Mouse (Mus musculus) MEL (cell line): ENCODE results near the gene Lrrc20. TPM values are rescaled to one million over a fixed set of nuclear protein-coding genes. Genes with fewer than 3 reads are reported as not detected.

Source experiments
- DNase-seq: peaks from one replicate; pipeline ENCODE4 v3.0.0; 2011; ENCODE audit warnings: low read depth, low spot score
- H3K27ac ChIP-seq: 2 replicates; pipeline ENCODE4 v1.5.1; 2012; ENCODE audit warnings: low read depth, mild to moderate bottlenecking, control low read depth, low read length, moderate library complexity; ENCODE audit not compliant: control insufficient read depth
- H3K27me3 ChIP-seq, 2 experiments: fragments of 150-350 bp in 1 of 2; sonication (generic) in 1 of 2; 2 replicates each; pipeline ENCODE4 v1.6.1; 2012; ENCODE audit warnings: low read length in 2 of 2, mild to moderate bottlenecking in 2 of 2, improper control_type of control experiment in 1 of 2, moderate library complexity in 1 of 2; ENCODE audit not compliant: insufficient read depth in 2 of 2, control insufficient read depth in 1 of 2
- H3K36me3 ChIP-seq, 2 experiments: 2 replicates each; pipeline ENCODE4 v1.6.1; 2012 to 2014; ENCODE audit warnings: low read length in 2 of 2, improper control_type of control experiment in 1 of 2, inconsistent platforms in 1 of 2, mild to moderate bottlenecking in 1 of 2; ENCODE audit not compliant: insufficient read depth in 2 of 2, control insufficient read depth in 1 of 2
- H3K4me1 ChIP-seq, 2 experiments: fragments of 150-350 bp in 1 of 2; sonication (generic) in 1 of 2; 2 replicates each; pipeline ENCODE4 v1.6.1; 2012; ENCODE audit warnings: low read length in 2 of 2, improper control_type of control experiment in 1 of 2, mild to moderate bottlenecking in 1 of 2; ENCODE audit not compliant: insufficient read depth in 2 of 2, control insufficient read depth in 1 of 2
- H3K4me3 ChIP-seq, 2 experiments: fragments of 150-350 bp in 1 of 2; sonication (generic) in 1 of 2; 2 replicates each; pipeline ENCODE4 v1.5.1; 2012; ENCODE audit warnings: low read depth in 2 of 2, low read length in 2 of 2, mild to moderate bottlenecking in 2 of 2, moderate library complexity in 2 of 2, control low read depth in 1 of 2, improper control_type of control experiment in 1 of 2; ENCODE audit not compliant: control insufficient read depth in 1 of 2, insufficient read depth in 1 of 2
- H3K79me2 ChIP-seq: 2 replicates; pipeline ENCODE4 v1.6.1; 2012; ENCODE audit warnings: mild to moderate bottlenecking, low read length, moderate library complexity; ENCODE audit not compliant: control insufficient read depth, poor library complexity, insufficient read depth
- H3K9ac ChIP-seq: 2 replicates; pipeline ENCODE4 v1.6.1; 2012; ENCODE audit warnings: low read depth, mild to moderate bottlenecking, control low read depth, low read length, moderate library complexity; ENCODE audit not compliant: control insufficient read depth, poor library complexity, severe bottlenecking
- H3K9me3 ChIP-seq: fragments of 150-350 bp; sonication (generic); replicated peaks from 2 replicates; pipeline ENCODE4 v1.6.1; 2012; ENCODE audit warnings: mild to moderate bottlenecking, low read length, improper control_type of control experiment, moderate library complexity; ENCODE audit not compliant: insufficient read depth
- BHLHE40 ChIP-seq: IDR thresholded peaks from 2 replicates; pipeline ENCODE4 v1.6.1; 2012; ENCODE audit warnings: low read depth, mild to moderate bottlenecking, inconsistent platforms, low read length, improper control_type of control experiment, borderline replicate concordance
- CHD1 ChIP-seq: IDR thresholded peaks from 2 replicates; pipeline ENCODE4 v1.6.1; 2012; ENCODE audit warnings: low read depth, mild to moderate bottlenecking, inconsistent platforms, low read length, improper control_type of control experiment
- CHD2 ChIP-seq: IDR thresholded peaks from 2 replicates; pipeline ENCODE4 v1.6.1; 2011; ENCODE audit warnings: low read length, improper control_type of control experiment
- CTCF ChIP-seq, 3 experiments: IDR thresholded peaks in 2 of 3; conservative IDR thresholded peaks in 1 of 3; 2 replicates each; pipeline ENCODE4 v1.5.1; 2011 to 2012; ENCODE audit warnings: low read length in 3 of 3, low read depth in 2 of 3, mild to moderate bottlenecking in 2 of 3, improper control_type of control experiment in 1 of 3, inconsistent platforms in 1 of 3, mixed read lengths in 1 of 3, moderate library complexity in 1 of 3; ENCODE audit not compliant: control insufficient read depth in 1 of 3, insufficient read depth in 1 of 3, poor library complexity in 1 of 3, severe bottlenecking in 1 of 3
- E2F4 ChIP-seq: IDR thresholded peaks from 2 replicates; pipeline ENCODE4 v1.6.1; 2011; ENCODE audit warnings: low read depth, low read length, improper control_type of control experiment, borderline replicate concordance
- ELF1 ChIP-seq: IDR thresholded peaks from 2 replicates; pipeline ENCODE4 v1.6.1; 2014; ENCODE audit warnings: low read depth, mild to moderate bottlenecking, inconsistent platforms, low read length, improper control_type of control experiment, moderate library complexity
- EP300 ChIP-seq, 2 experiments: IDR thresholded peaks; 2 replicates each; pipeline ENCODE4 v1.6.1; 2011; ENCODE audit warnings: improper control_type of control experiment in 2 of 2, low read length in 2 of 2, low read depth in 1 of 2, mild to moderate bottlenecking in 1 of 2
- ETS1 ChIP-seq: IDR thresholded peaks from 2 replicates; pipeline ENCODE4 v1.6.1; 2012; ENCODE audit warnings: low read depth, mild to moderate bottlenecking, inconsistent platforms, low read length, improper control_type of control experiment, moderate library complexity
- GABPA ChIP-seq: IDR thresholded peaks from 2 replicates; pipeline ENCODE4 v1.6.1; 2012; ENCODE audit warnings: low read depth, mild to moderate bottlenecking, inconsistent platforms, low read length, improper control_type of control experiment, moderate library complexity
- GATA1 ChIP-seq: IDR thresholded peaks from 2 replicates; pipeline ENCODE4 v1.6.1; 2011; ENCODE audit warnings: low read depth, low read length, improper control_type of control experiment
- JUND ChIP-seq: IDR thresholded peaks from 2 replicates; pipeline ENCODE4 v1.6.1; 2011; ENCODE audit warnings: low read depth, mild to moderate bottlenecking, improper control_type of control experiment, low read length
- KAT2A ChIP-seq: conservative IDR thresholded peaks from 2 replicates; pipeline ENCODE4 v1.6.1; 2012; ENCODE audit warnings: low read depth, low read length, improper control_type of control experiment, inconsistent platforms
- MAFK ChIP-seq: IDR thresholded peaks from 2 replicates; pipeline ENCODE4 v1.6.1; 2011; ENCODE audit warnings: low read depth, mild to moderate bottlenecking, low read length, improper control_type of control experiment, borderline replicate concordance
- MAX ChIP-seq: IDR thresholded peaks from 2 replicates; pipeline ENCODE4 v1.6.1; 2011; ENCODE audit warnings: low read length, improper control_type of control experiment
- MAZ ChIP-seq: IDR thresholded peaks from 2 replicates; pipeline ENCODE4 v1.6.1; 2012; ENCODE audit warnings: low read depth, mild to moderate bottlenecking, inconsistent platforms, low read length, improper control_type of control experiment
- MEF2A ChIP-seq: IDR thresholded peaks from 2 replicates; pipeline ENCODE4 v1.6.1; 2014; ENCODE audit warnings: low read depth, mild to moderate bottlenecking, inconsistent platforms, low read length, improper control_type of control experiment; ENCODE audit not compliant: poor library complexity, insufficient replicate concordance, severe bottlenecking; ENCODE audit errors: extremely low read depth
- MXI1 ChIP-seq: IDR thresholded peaks from 2 replicates; pipeline ENCODE4 v1.6.1; 2011; ENCODE audit warnings: mild to moderate bottlenecking, low read depth, low read length, improper control_type of control experiment
- MYB ChIP-seq: IDR thresholded peaks from 2 replicates; pipeline ENCODE4 v1.6.1; 2011; ENCODE audit warnings: mild to moderate bottlenecking, low read depth, low read length, improper control_type of control experiment
- MYC ChIP-seq: IDR thresholded peaks from 2 replicates; pipeline ENCODE4 v1.6.1; 2011; ENCODE audit warnings: low read depth, mild to moderate bottlenecking, low read length, improper control_type of control experiment, moderate library complexity
- NELFE ChIP-seq: IDR thresholded peaks from 2 replicates; pipeline ENCODE4 v1.6.1; 2011; ENCODE audit warnings: low read depth, low read length, improper control_type of control experiment
- NRF1 ChIP-seq: IDR thresholded peaks from 2 replicates; pipeline ENCODE4 v1.6.1; 2014; ENCODE audit warnings: low read depth, mild to moderate bottlenecking, inconsistent platforms, low read length, improper control_type of control experiment, moderate library complexity; ENCODE audit not compliant: poor library complexity, insufficient read depth, severe bottlenecking
- POLR2A ChIP-seq, 2 experiments: IDR thresholded peaks; 2 replicates each; pipeline ENCODE4 v1.6.1; 2011 to 2012; ENCODE audit warnings: low read length in 2 of 2, mild to moderate bottlenecking in 2 of 2, control low read depth in 1 of 2, improper control_type of control experiment in 1 of 2, low read depth in 1 of 2, moderate library complexity in 1 of 2; ENCODE audit not compliant: control insufficient read depth in 1 of 2, insufficient read depth in 1 of 2, poor library complexity in 1 of 2
- POLR2AphosphoS2 ChIP-seq: IDR thresholded peaks from 2 replicates; pipeline ENCODE4 v1.6.1; 2011; ENCODE audit warnings: low read length, improper control_type of control experiment
- POLR2AphosphoS5 ChIP-seq: IDR thresholded peaks from 2 replicates; pipeline ENCODE4 v1.6.1; 2012; ENCODE audit warnings: low read depth, borderline replicate concordance, mild to moderate bottlenecking, inconsistent platforms, low read length, moderate library complexity, mixed read lengths
- RAD21 ChIP-seq: IDR thresholded peaks from 2 replicates; pipeline ENCODE4 v1.6.1; 2011; ENCODE audit warnings: mild to moderate bottlenecking, low read depth, low read length, improper control_type of control experiment
- RCOR1 ChIP-seq: IDR thresholded peaks from 2 replicates; pipeline ENCODE4 v1.6.1; 2012; ENCODE audit warnings: low read depth, mild to moderate bottlenecking, inconsistent platforms, low read length, improper control_type of control experiment
- SIN3A ChIP-seq: IDR thresholded peaks from 2 replicates; pipeline ENCODE4 v1.6.1; 2012; ENCODE audit warnings: low read length, improper control_type of control experiment, inconsistent platforms
- SMC3 ChIP-seq: IDR thresholded peaks from 2 replicates; pipeline ENCODE4 v1.6.1; 2011; ENCODE audit warnings: low read depth, low read length, improper control_type of control experiment
- TAL1 ChIP-seq: IDR thresholded peaks from 2 replicates; pipeline ENCODE4 v1.6.1; 2012; ENCODE audit warnings: mild to moderate bottlenecking, inconsistent platforms, low read length, moderate library complexity, mixed read lengths
- TBP ChIP-seq: IDR thresholded peaks from 2 replicates; pipeline ENCODE4 v1.8.0; 2011; ENCODE audit warnings: low read depth, low read length, improper control_type of control experiment
- TCF12 ChIP-seq: IDR thresholded peaks from 2 replicates; pipeline ENCODE4 v1.6.1; 2014; ENCODE audit warnings: low read depth, mild to moderate bottlenecking, inconsistent platforms, low read length, improper control_type of control experiment, moderate library complexity
- UBTF ChIP-seq: IDR thresholded peaks from 2 replicates; pipeline ENCODE4 v1.6.1; 2012; ENCODE audit warnings: low read depth, mild to moderate bottlenecking, inconsistent platforms, low read length, improper control_type of control experiment, moderate library complexity, borderline replicate concordance; ENCODE audit not compliant: insufficient read depth
- USF1 ChIP-seq: IDR thresholded peaks from 2 replicates; pipeline ENCODE4 v1.6.1; 2014; ENCODE audit warnings: low read depth, mild to moderate bottlenecking, inconsistent platforms, low read length, improper control_type of control experiment, moderate library complexity
- USF2 ChIP-seq, 2 experiments: IDR thresholded peaks; 2 replicates each; pipeline ENCODE4 v1.6.1; 2011 to 2012; ENCODE audit warnings: improper control_type of control experiment in 2 of 2, low read length in 2 of 2, borderline replicate concordance in 1 of 2, inconsistent platforms in 1 of 2, low read depth in 1 of 2, mild to moderate bottlenecking in 1 of 2; ENCODE audit not compliant: insufficient read depth in 1 of 2
- ZC3H11A ChIP-seq: IDR thresholded peaks from 2 replicates; pipeline ENCODE4 v1.6.1; 2012; ENCODE audit warnings: low read depth, mild to moderate bottlenecking, inconsistent platforms, low read length, improper control_type of control experiment
- ZKSCAN1 ChIP-seq: IDR thresholded peaks from 2 replicates; pipeline ENCODE4 v1.6.1; 2012; ENCODE audit warnings: low read depth, mild to moderate bottlenecking, inconsistent platforms, low read length, improper control_type of control experiment, moderate library complexity
- ZMIZ1 ChIP-seq: IDR thresholded peaks from 2 replicates; pipeline ENCODE4 v1.6.1; 2012; ENCODE audit warnings: low read depth, mild to moderate bottlenecking, inconsistent platforms, low read length, improper control_type of control experiment, moderate library complexity
- ZNF384 ChIP-seq: IDR thresholded peaks from 2 replicates; pipeline ENCODE4 v1.6.1; 2012; ENCODE audit warnings: low read depth, mild to moderate bottlenecking, inconsistent platforms, low read length, improper control_type of control experiment
- polyA plus RNA-seq, 2 experiments: library from polyadenylated mRNA; stranded (reverse) in 1 of 2; unstranded in 1 of 2; fragments of >175 nt in 1 of 2; fragments of >200 nt in 1 of 2; gene quantifications; 2 replicates each; pipeline versions ENCODE4 v1.2.1 to v1.2.4; 2012; ENCODE audit warnings: low replicate concordance in 2 of 2, low read depth in 1 of 2; ENCODE audit not compliant: insufficient read length in 2 of 2, insufficient read depth in 1 of 2, missing spikeins in 1 of 2
- total RNA-seq: library from RNA; depleted of rRNA; stranded (reverse); fragments of 300-350 nt; gene quantifications from 2 replicates; pipeline ENCODE4 v1.2.3, GENCODE M21; 2012

Lrrc20 gene
- total and polyA plus RNA-seq, 3 experiments: 7.6 to 14.7 TPM; not detected in 1

- Histone ChIP-seq H3K9ac (no peak overlapping the region), H3K27me3 (no peaks in the 10 kb centered on the region), H3K36me3 (peaks cover 0 to 7% of the 10 kb centered on the region in 2 experiments; a peak in 2 of 4 replicates), H3K27ac (no peak overlapping the region), H3K9me3 (no peaks in the 10 kb centered on the region), H3K79me2 (no peaks in the 10 kb centered on the region), H3K4me1 (peaks cover 6 to 18% of the 10 kb centered on the region in 2 experiments), H3K4me3 (no peak overlapping the region)
- DNase-seq: peak; percentile 84
- no peak for TF ChIP-seq ZKSCAN1
- TF ChIP-seq MYB: no peak
- no peak for TF ChIP-seq KAT2A
- no peak for TF ChIP-seq TCF12
- no peak for TF ChIP-seq ZNF384
- TF ChIP-seq EP300 (IDR thresholded peaks at IDR 0.05; ENCODE audit: low read depth in 1 of 2, low read length in 2 of 2): no peak
- TF ChIP-seq E2F4: no peak
- TF ChIP-seq MXI1: no peak
- TF ChIP-seq TAL1: no peak
- no peak for TF ChIP-seq POLR2AphosphoS2
- TF ChIP-seq CHD2: no peak
- no peak for TF ChIP-seq POLR2A (IDR thresholded peaks at IDR 0.05; ENCODE audit: control insufficient read depth in 1 of 2, insufficient read depth in 1 of 2, low read depth in 1 of 2, low read length in 2 of 2, poor library complexity in 1 of 2)
- no peak for TF ChIP-seq GATA1
- peak; percentile 36; the same call in 1 of the 2 replicates for TF ChIP-seq SIN3A
- 0 out of 2 replicates have a peak, but pooled peaks have one; percentile 26 for TF ChIP-seq MAZ
- TF ChIP-seq ETS1: no peak
- TF ChIP-seq CTCF (IDR thresholded peaks at IDR 0.05 in 2 of 3, conservative IDR thresholded peaks at IDR 0.05 in 1 of 3; ENCODE audit: control insufficient read depth in 1 of 3, insufficient read depth in 1 of 3, low read depth in 2 of 3, low read length in 3 of 3, poor library complexity in 1 of 3, severe bottlenecking in 1 of 3): peak; percentile 75 to 91 (median 89)
- no peak for TF ChIP-seq MEF2A
- peak; percentile 63 for TF ChIP-seq ZC3H11A
- no peak for TF ChIP-seq MAX
- TF ChIP-seq TBP: no peak
- no peak for TF ChIP-seq MAFK
- no peak for TF ChIP-seq USF2 (IDR thresholded peaks at IDR 0.05; ENCODE audit: borderline replicate concordance in 1 of 2, insufficient read depth in 1 of 2, low read depth in 1 of 2, low read length in 2 of 2)
- no peak for TF ChIP-seq BHLHE40
- TF ChIP-seq POLR2AphosphoS5: no peak
- TF ChIP-seq MYC: 0 out of 2 replicates have a peak, but pooled peaks have one; percentile 8
- TF ChIP-seq RAD21: peak; percentile 78
- TF ChIP-seq NRF1: no peak
- TF ChIP-seq CHD1: no peak
- no peak for TF ChIP-seq USF1
- no peak for TF ChIP-seq UBTF
- TF ChIP-seq GABPA: no peak
- TF ChIP-seq ZMIZ1: no peak
- no peak for TF ChIP-seq ELF1
- TF ChIP-seq RCOR1: no peak; the same call in 1 of the 2 replicates
- TF ChIP-seq SMC3: peak; percentile 70
- TF ChIP-seq NELFE: no peak
- TF ChIP-seq JUND: no peak
Observed at GRCm38 (mm10) chr10:61466873-61467272, 8.7 kb upstream of the Lrrc20 start.
